Mouse (Mus musculus) B cell, adult 2 months (primary cell): ENCODE data around the gene Jag1.

Source experiments
- DNase-seq, 2 experiments: peaks; one replicate each; pipeline ENCODE4 v3.0.0; 2022

Jag1 gene

GRCm38 (mm10) chr2:137116025-137116674, at the start of gene Jag1:
TSS of gene Jag1 (minus strand) at chr2:137116644.
- peak; percentile 7 to 22 for DNase-seq

- no peak for DNase-seq
Measured at GRCm38 (mm10) chr2:137156018-137156417, 39.6 kb upstream of the Jag1 start.

- no peak for DNase-seq
Measured at GRCm38 (mm10) chr2:137153825-137154224, 37.4 kb upstream of the Jag1 start.

GRCm38 (mm10) chr2:137153172-137153667, 36.8 kb upstream of the Jag1 start:
- no peak for DNase-seq

GRCm38 (mm10) chr2:137150953-137151352, 34.5 kb upstream of the Jag1 start:
- no peak for DNase-seq

- no peak for DNase-seq
Measured at GRCm38 (mm10) chr2:137146938-137147666, 30.7 kb upstream of the Jag1 start.

- DNase-seq, result no peak
Measured at GRCm38 (mm10) chr2:137138063-137138462, 21.6 kb upstream of the Jag1 start.

GRCm38 (mm10) chr2:137134035-137134434, 17.6 kb upstream of the Jag1 start:
- DNase-seq, result no peak

- DNase-seq, result no peak
Measured at GRCm38 (mm10) chr2:137124861-137125260, 8.4 kb upstream of the Jag1 start.

GRCm38 (mm10) chr2:137117321-137117690, 862 bp upstream of the Jag1 start:
- DNase-seq, result peak; percentile 52 to 55

GRCm38 (mm10) chr2:137116675-137117320, 354 bp upstream of the Jag1 start:
- peak; percentile 54 to 58 for DNase-seq

GRCm38 (mm10) chr2:137115241-137116024, 1.0 kb downstream of the Jag1 start:
- peak; percentile 4 to 8 for DNase-seq

GRCm38 (mm10) chr2:137114248-137115096, 2.0 kb downstream of the Jag1 start:
- DNase-seq, result peak; percentile 28 to 30

- DNase-seq, result no peak
Measured at GRCm38 (mm10) chr2:137113288-137114061, 3.0 kb downstream of the Jag1 start.

- DNase-seq, result no peak
Measured at GRCm38 (mm10) chr2:137110214-137110898, 6.1 kb downstream of the Jag1 start.

- no peak for DNase-seq
Measured at GRCm38 (mm10) chr2:137109321-137110213, 6.9 kb downstream of the Jag1 start.

GRCm38 (mm10) chr2:137107946-137108345, 8.5 kb downstream of the Jag1 start:
- no peak for DNase-seq

- no peak for DNase-seq
Measured at GRCm38 (mm10) chr2:137107203-137107602, 9.2 kb downstream of the Jag1 start.

- no peak for DNase-seq
Measured at GRCm38 (mm10) chr2:137101074-137101473, 15.4 kb downstream of the Jag1 start.
